Mouse (Mus musculus): ENCODE measurements at regions not wholly inside any gene's neighbourhood (a gene's known extent, or its start where the extent isn't known, plus 50 kb on each side); places are given as distances from the start of the nearest gene placed in this dataset.
A peak's percentile ranks its signal among the peaks of the same experiment; 100 is the strongest.

DNA sequence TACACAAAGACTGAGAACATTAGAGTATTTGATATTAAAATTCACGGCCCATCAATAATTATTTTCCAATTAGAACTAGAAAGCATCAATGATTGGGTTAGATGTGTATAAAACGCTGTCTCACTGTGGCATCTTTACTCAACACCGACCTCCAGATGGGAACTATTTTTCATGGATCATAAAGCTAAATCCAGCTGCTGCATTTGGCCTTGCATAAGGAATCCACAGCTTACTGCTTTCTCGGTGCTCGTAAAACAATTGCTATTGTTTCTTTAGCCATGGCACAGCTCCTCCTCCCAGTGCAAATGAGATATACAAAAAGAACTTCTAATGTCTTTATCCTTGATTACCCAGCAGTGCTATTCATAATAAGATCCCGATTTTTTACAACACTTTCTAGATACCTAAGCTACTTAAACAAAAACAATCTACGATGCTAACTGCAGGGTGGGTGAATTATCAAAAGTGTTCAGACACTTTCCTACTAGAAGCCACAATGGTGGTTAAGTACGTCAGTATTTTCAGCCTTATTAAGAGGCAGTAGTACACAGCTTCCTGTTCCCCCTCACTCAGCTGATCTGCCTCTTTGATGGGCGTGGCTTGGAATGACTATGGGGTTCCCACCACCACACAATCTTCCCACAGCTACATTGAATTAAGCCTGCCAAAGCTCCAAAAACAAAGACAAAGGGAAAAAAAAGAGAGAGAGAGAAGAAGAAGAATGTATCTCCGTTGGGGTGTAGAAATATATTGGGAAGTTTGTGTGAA is 134.4 kb upstream of the Zic4 start:
- H3K4me1 ChIP-seq (ENCODE audit: control insufficient read depth, insufficient read depth, low read length), result no peaks in the 10 kb centered on the region
- H3K9me3 ChIP-seq (ENCODE audit: control insufficient read depth, low read length), result no peaks in the 10 kb centered on the region
- WGBS, result 15% methylated on average over 10 of the region's 10 CpGs
- peak overlapping the region; percentile 5; the same call in 1 of the 2 replicates for H3K4me3 ChIP-seq (ENCODE audit: low read depth, low read length)
- peak overlapping the region; percentile 25; the same call in 1 of the 2 replicates for H3K9ac ChIP-seq (replicated peaks; ENCODE audit: low read depth, low read length)
- H3K27me3 ChIP-seq (ENCODE audit: control insufficient read depth, insufficient read depth, low read length), result no peaks in the 10 kb centered on the region
- H3K4me2 ChIP-seq (ENCODE audit: low read depth, low read length), result peak overlapping the region; percentile 21; the same call in 1 of the 2 replicates
- ATAC-seq (ENCODE audit: low read depth), result peak; percentile 95
- H3K36me3 ChIP-seq (ENCODE audit: control insufficient read depth, insufficient read depth, low read length), result no peaks in the 10 kb centered on the region
- peak overlapping the region; percentile 72 for H3K27ac ChIP-seq (ENCODE audit: low read depth, low read length)

DNA sequence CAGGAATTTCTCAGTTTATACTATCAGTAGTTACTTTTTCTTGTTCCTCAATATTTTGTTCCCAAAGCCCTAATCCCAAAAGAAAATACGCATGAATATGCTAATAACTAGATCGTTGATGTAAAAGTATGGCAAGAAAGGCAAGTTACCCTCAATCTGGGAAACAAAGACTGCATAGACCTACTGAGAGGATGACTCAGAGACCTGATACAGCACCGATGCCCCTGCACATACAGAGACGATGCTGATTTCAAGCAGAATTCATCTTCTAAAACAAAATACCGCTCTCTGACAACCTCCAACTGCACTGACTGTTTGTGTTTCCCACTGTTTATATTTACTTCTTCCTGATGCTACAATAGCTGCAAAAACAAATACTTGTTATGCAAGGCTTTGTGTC is 133.7 kb upstream of the Zic4 start:
- H3K4me1 ChIP-seq (ENCODE audit: control insufficient read depth, insufficient read depth, low read length), result no peaks in the 10 kb centered on the region
- peak overlapping the region; percentile 66 for H3K27ac ChIP-seq (ENCODE audit: low read depth, low read length)
- H3K4me2 ChIP-seq (ENCODE audit: low read depth, low read length), result 0 out of 2 replicates have a peak overlapping the region, but pooled peaks have one; percentile 24
- H3K27me3 ChIP-seq (ENCODE audit: control insufficient read depth, insufficient read depth, low read length), result no peaks in the 10 kb centered on the region
- no peak overlapping the region for H3K9ac ChIP-seq (replicated peaks; ENCODE audit: low read depth, low read length)
- H3K36me3 ChIP-seq (ENCODE audit: control insufficient read depth, insufficient read depth, low read length), result no peaks in the 10 kb centered on the region
- peak; percentile 32; the same call in 1 of the 2 replicates for ATAC-seq (ENCODE audit: low read depth)
- no peak overlapping the region for H3K4me3 ChIP-seq (ENCODE audit: low read depth, low read length)
- no peaks in the 10 kb centered on the region for H3K9me3 ChIP-seq (ENCODE audit: control insufficient read depth, low read length)
- WGBS, result 58% methylated on average over 5 of the region's 5 CpGs

DNA sequence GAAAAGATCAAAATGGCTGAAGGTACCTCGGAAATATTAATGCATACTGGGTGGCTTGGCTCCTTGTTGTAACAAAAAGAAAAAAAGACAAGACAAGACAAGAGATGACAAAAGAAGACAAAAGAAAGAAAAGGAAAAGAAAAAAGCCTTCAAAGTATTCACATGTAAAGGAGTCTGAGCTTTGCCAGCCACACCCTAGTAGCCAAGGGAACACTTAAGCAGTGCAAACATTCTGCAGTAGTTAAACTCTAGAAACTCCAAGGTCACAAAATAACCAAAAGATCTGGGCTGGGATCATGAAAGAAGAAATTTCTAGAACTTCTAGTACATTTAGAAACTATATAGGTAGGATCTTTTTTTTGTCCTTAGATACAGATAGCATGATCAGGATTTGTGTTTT is 108.3 kb upstream of the Zic4 start:
- no peak overlapping the region for H3K4me2 ChIP-seq (ENCODE audit: low read depth, low read length)
- no peak for ATAC-seq (ENCODE audit: low read depth)
- no peak overlapping the region for H3K27ac ChIP-seq (ENCODE audit: low read depth, low read length)
- H3K9ac ChIP-seq (replicated peaks; ENCODE audit: low read depth, low read length), result no peak overlapping the region
- H3K9me3 ChIP-seq (ENCODE audit: control insufficient read depth, low read length), result no peaks in the 10 kb centered on the region
- H3K4me1 ChIP-seq (ENCODE audit: control insufficient read depth, insufficient read depth, low read length), result no peaks in the 10 kb centered on the region
- 74% methylated on average over 1 of the region's 1 CpGs for WGBS
- H3K27me3 ChIP-seq (ENCODE audit: control insufficient read depth, insufficient read depth, low read length), result no peaks in the 10 kb centered on the region
- no peak overlapping the region for H3K4me3 ChIP-seq (ENCODE audit: low read depth, low read length)
- H3K36me3 ChIP-seq (ENCODE audit: control insufficient read depth, insufficient read depth, low read length), result no peaks in the 10 kb centered on the region

DNA sequence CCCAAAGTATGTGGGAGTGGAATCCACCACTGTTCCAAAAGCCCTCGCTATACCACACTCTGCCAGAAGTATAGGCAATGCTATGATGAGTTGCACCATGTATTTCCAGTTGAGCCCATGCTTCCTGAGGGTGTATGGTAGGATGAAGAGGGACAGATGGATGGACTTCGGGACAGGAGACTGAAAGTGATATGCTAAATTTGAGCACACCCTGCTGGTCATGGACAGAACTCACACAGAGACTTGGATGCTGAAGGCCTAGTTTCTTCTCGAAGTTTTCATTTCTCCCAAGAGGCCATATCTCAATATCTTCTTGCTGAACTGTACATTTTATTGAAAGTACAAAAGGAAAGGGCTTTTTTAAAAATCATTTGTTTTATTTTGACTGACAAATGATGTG is 70.9 kb upstream of the Zic4 start:
- H3K4me3 ChIP-seq (ENCODE audit: low read depth, low read length), result no peak overlapping the region
- H3K9ac ChIP-seq (replicated peaks; ENCODE audit: low read depth, low read length), result no peak overlapping the region
- no peaks in the 10 kb centered on the region for H3K27me3 ChIP-seq (ENCODE audit: control insufficient read depth, insufficient read depth, low read length)
- H3K27ac ChIP-seq (ENCODE audit: low read depth, low read length), result no peak overlapping the region
- no peak overlapping the region for H3K4me2 ChIP-seq (ENCODE audit: low read depth, low read length)
- no peak for ATAC-seq (ENCODE audit: low read depth)
- no peaks in the 10 kb centered on the region for H3K9me3 ChIP-seq (ENCODE audit: control insufficient read depth, low read length)
- no peaks in the 10 kb centered on the region for H3K4me1 ChIP-seq (ENCODE audit: control insufficient read depth, insufficient read depth, low read length)
- H3K36me3 ChIP-seq (ENCODE audit: control insufficient read depth, insufficient read depth, low read length), result no peaks in the 10 kb centered on the region
- 86% methylated on average over 3 of the region's 3 CpGs for whole genome bisulfite sequencing

Data from neural tube, embryonic 14.5 days (tissue).